Mouse (Mus musculus) embryonic facial prominence, embryonic 15.5 days (tissue): ENCODE measurements around the gene Gm4922. TPM values are rescaled to one million over a fixed set of nuclear protein-coding genes. Genes with fewer than 3 reads are reported as not detected.
A peak's percentile ranks its signal among the peaks of the same experiment; 100 is the strongest.

Experiments used
- ATAC-seq: fragments of 200-750 bp; cut with Nextera tagmentation; 2 replicates; pipeline ENCODE4 v1.8.0; 2017; ENCODE audit warnings: low read depth, moderate TSS enrichment; ENCODE audit not compliant: insufficient number of reproducible peaks, low FRiP score, low TSS enrichment
- H3K27ac ChIP-seq: fragments of 300-500 bp; sonication (generic); replicated peaks from 2 replicates; pipeline ENCODE4 v1.5.1; 2015; ENCODE audit warnings: mild to moderate bottlenecking, inconsistent platforms
- H3K27me3 ChIP-seq: fragments of 300-500 bp; sonication (generic); 2 replicates; pipeline ENCODE4 v1.6.1; 2015; ENCODE audit warnings: inconsistent platforms
- H3K36me3 ChIP-seq: fragments of 300-500 bp; sonication (generic); 2 replicates; pipeline ENCODE4 v1.6.1; 2015; ENCODE audit warnings: mild to moderate bottlenecking, inconsistent platforms
- H3K4me1 ChIP-seq: fragments of 300-500 bp; sonication (generic); 2 replicates; pipeline ENCODE4 v1.6.1; 2015; ENCODE audit warnings: inconsistent platforms
- H3K4me2 ChIP-seq: fragments of 300-500 bp; sonication (generic); replicated peaks from 2 replicates; pipeline ENCODE4 v1.6.1; 2015; ENCODE audit warnings: mild to moderate bottlenecking, inconsistent platforms
- H3K4me3 ChIP-seq: fragments of 300-500 bp; sonication (generic); replicated peaks from 2 replicates; pipeline ENCODE4 v1.5.1; 2015; ENCODE audit warnings: mild to moderate bottlenecking, inconsistent platforms
- H3K9ac ChIP-seq: fragments of 300-500 bp; sonication (generic); 2 replicates; pipeline ENCODE4 v1.6.1; 2015; ENCODE audit warnings: inconsistent platforms
- H3K9me3 ChIP-seq: fragments of 300-500 bp; sonication (generic); replicated peaks from 2 replicates; pipeline ENCODE4 v1.6.1; 2016; ENCODE audit warnings: inconsistent platforms
- WGBS: fragments of 180-500 bp; shearing (Covaris S2); methylation state at CpG from one replicate; pipeline ENCODE4 v1.1.7; 2015; 5-methylcytosine and 5-hydroxymethylcytosine counted together
- polyA plus RNA-seq: library from polyadenylated mRNA; unstranded; fragments of >200 nt; fragmentation: Nextera tagmentation; extraction: Ambion mirVana; gene quantifications from 2 replicates; pipeline ENCODE4 v1.2.1, GENCODE M21; 2015

Gm4922 gene
- polyA plus RNA-seq, 1 experiment from 2014 or later: not detected

- Histone ChIP-seq H3K9me3 (no peaks in the 10 kb centered on the region), H3K4me1 (no peaks in the 10 kb centered on the region), H3K9ac (no peak overlapping the region), H3K36me3 (no peaks in the 10 kb centered on the region), H3K4me3 (no peak overlapping the region), H3K27me3 (no peaks in the 10 kb centered on the region), H3K4me2 (no peak overlapping the region), H3K27ac (no peak overlapping the region)
- ATAC-seq: no peak
- WGBS: 65% methylated on average over 3 of the region's 3 CpGs
Observed at GRCm38 (mm10) chr10:18777546-18777945, 9.0 kb downstream of the Gm4922 start.

- ATAC-seq: no peak
- H3K27ac ChIP-seq: no peak overlapping the region
- no peaks in the 10 kb centered on the region for H3K4me1 ChIP-seq
- no peaks in the 10 kb centered on the region for H3K36me3 ChIP-seq
- H3K27me3 ChIP-seq: no peaks in the 10 kb centered on the region
- H3K4me3 ChIP-seq: no peak overlapping the region
- H3K9ac ChIP-seq: no peak overlapping the region
- no peaks in the 10 kb centered on the region for H3K9me3 ChIP-seq
- H3K4me2 ChIP-seq: no peak overlapping the region
- 74% methylated on average over 4 of the region's 4 CpGs for WGBS
Observed at GRCm38 (mm10) chr10:18772537-18773179, 13.9 kb downstream of the Gm4922 start.

- no peak for ATAC-seq
Observed at GRCm38 (mm10) chr10:18769909-18770308, 16.7 kb downstream of the Gm4922 start.

DNA sequence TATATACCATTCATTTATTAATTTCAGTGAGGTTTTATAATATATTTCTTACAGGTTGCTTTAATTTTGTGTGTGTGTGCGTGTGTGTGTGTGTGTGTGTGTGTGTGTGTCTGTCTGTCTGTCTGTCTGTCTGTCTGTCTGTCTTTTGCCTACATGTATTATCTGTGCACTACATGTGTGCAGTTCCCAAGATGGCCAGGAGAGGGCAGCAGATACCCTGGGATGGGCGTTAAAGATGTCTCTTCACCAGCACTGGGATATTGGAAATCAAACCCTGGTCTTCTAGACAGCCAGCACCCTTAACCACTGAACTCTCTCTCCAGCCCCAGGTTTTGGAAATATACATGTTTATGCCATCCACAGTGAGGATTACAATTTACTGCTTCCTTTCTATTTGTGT lies 26.4 kb downstream of the Gm4922 start:
- no peak overlapping the region for H3K4me3 ChIP-seq
- no peak overlapping the region for H3K9ac ChIP-seq
- H3K4me2 ChIP-seq: no peak overlapping the region
- no peaks in the 10 kb centered on the region for H3K36me3 ChIP-seq
- H3K4me1 ChIP-seq: no peaks in the 10 kb centered on the region
- H3K27me3 ChIP-seq: no peaks in the 10 kb centered on the region
- no peaks in the 10 kb centered on the region for H3K9me3 ChIP-seq
- WGBS: 38% methylated on average over 2 of the region's 2 CpGs
- ATAC-seq: no peak
- H3K27ac ChIP-seq: no peak overlapping the region

More at GRCm38 (mm10) chr10:18769909-18770308, 16.7 kb downstream of the Gm4922 start:
- Histone ChIP-seq H3K9me3 (no peaks in the 10 kb centered on the region), H3K4me2 (no peak overlapping the region), H3K9ac (no peak overlapping the region), H3K36me3 (no peaks in the 10 kb centered on the region), H3K4me3 (no peak overlapping the region), H3K4me1 (no peaks in the 10 kb centered on the region), H3K27ac (no peak overlapping the region), H3K27me3 (no peaks in the 10 kb centered on the region)
- WGBS: 50% methylated on average over 5 of the region's 5 CpGs

GRCm38 (mm10) chr10:18750057-18750456 lies 36.5 kb downstream of the Gm4922 start:
- Histone ChIP-seq H3K4me1 (no peaks in the 10 kb centered on the region), H3K27ac (no peak overlapping the region), H3K27me3 (no peaks in the 10 kb centered on the region), H3K4me3 (no peak overlapping the region), H3K9ac (no peak overlapping the region), H3K9me3 (no peaks in the 10 kb centered on the region), H3K4me2 (no peak overlapping the region), H3K36me3 (no peaks in the 10 kb centered on the region)
- WGBS: 82% methylated on average over 4 of the region's 4 CpGs
- ATAC-seq: no peak

- ATAC-seq: peak; percentile 84
Observed at GRCm38 (mm10) chr10:18743286-18744142, 43.1 kb downstream of the Gm4922 start, which contains the start of gene Arfgef3. Gene Arfgef3 (minus strand): TSS chr10:18743949.

GRCm38 (mm10) chr10:18742086-18742485 lies 44.5 kb downstream of the Gm4922 start:
- peaks cover 8% of the 10 kb centered on the region for H3K4me1 ChIP-seq
- peaks cover 6% of the 10 kb centered on the region; the same call in 1 of the 2 replicates for H3K27me3 ChIP-seq
- no peaks in the 10 kb centered on the region for H3K36me3 ChIP-seq
- H3K27ac ChIP-seq: no peak overlapping the region
- H3K9ac ChIP-seq: no peak overlapping the region
- 66% methylated on average over 6 of the region's 6 CpGs for WGBS
- no peak overlapping the region for H3K4me2 ChIP-seq
- H3K4me3 ChIP-seq: no peak overlapping the region
- H3K9me3 ChIP-seq: no peaks in the 10 kb centered on the region
- ATAC-seq: no peak

More at GRCm38 (mm10) chr10:18743286-18744142, 43.1 kb downstream of the Gm4922 start, which contains the start of gene Arfgef3:
- 0 out of 2 replicates have a peak within 1 kb of the TSS, but pooled peaks have one; percentile 9 for H3K9ac ChIP-seq
- peaks cover 8% of the 10 kb centered on the region for H3K4me1 ChIP-seq
- H3K4me2 ChIP-seq: peak within 1 kb of the TSS; percentile 93
- peaks cover 6% of the 10 kb centered on the region; the same call in 1 of the 2 replicates for H3K27me3 ChIP-seq
- no peak within 1 kb of the TSS for H3K27ac ChIP-seq
- no peaks in the 10 kb centered on the region for H3K36me3 ChIP-seq
- no peaks in the 10 kb centered on the region for H3K9me3 ChIP-seq
- 1% methylated on average over 50 of the region's 50 CpGs for WGBS
- peak within 1 kb of the TSS; percentile 53 for H3K4me3 ChIP-seq

GRCm38 (mm10) chr10:18741024-18741423 lies 45.6 kb downstream of the Gm4922 start:
- no peak overlapping the region for H3K4me3 ChIP-seq
- WGBS: 80% methylated on average over 8 of the region's 8 CpGs
- ATAC-seq: no peak

More at GRCm38 (mm10) chr10:18741024-18741423, 45.6 kb downstream of the Gm4922 start:
- no peak overlapping the region for H3K9ac ChIP-seq
- H3K27me3 ChIP-seq: peaks cover 6% of the 10 kb centered on the region; the same call in 1 of the 2 replicates
- H3K27ac ChIP-seq: no peak overlapping the region
- peaks cover 8% of the 10 kb centered on the region for H3K4me1 ChIP-seq
- H3K4me2 ChIP-seq: no peak overlapping the region
- H3K9me3 ChIP-seq: no peaks in the 10 kb centered on the region
- no peaks in the 10 kb centered on the region for H3K36me3 ChIP-seq

Other genes with a start within 250 kb of the Gm4922 start
- 40.0 and 44.4 TPM in 2 replicates for gene Hebp2, start 240.7 kb downstream of the Gm4922 start, polyA plus RNA-seq
- 0.87 and 1.1 TPM in 2 replicates for gene Arfgef3, start 42.8 kb downstream of the Gm4922 start, polyA plus RNA-seq
- 556 and 591 TPM in 2 replicates for gene Perp, start 58.2 kb upstream of the Gm4922 start, polyA plus RNA-seq
- gene Tnfaip3, start 228.9 kb upstream of the Gm4922 start, polyA plus RNA-seq: 4.2 and 4.7 TPM in 2 replicates